Mouse (Mus musculus) lung, adult 2 months (tissue): ENCODE data around the gene Prex1.

ENCODE experiments used
- CTCF ChIP-seq: fragments of 200-500 bp; IDR thresholded peaks from 2 replicates; pipeline ENCODE4 v1.5.1; 2011; ENCODE audit warnings: mild to moderate bottlenecking, low read length, control low read depth; ENCODE audit not compliant: insufficient read depth
- POLR2A ChIP-seq: fragments of 200-500 bp; IDR thresholded peaks from 2 replicates; pipeline ENCODE4 v1.6.1; 2011; ENCODE audit warnings: low read depth, mild to moderate bottlenecking, control low read depth, low read length, borderline replicate concordance; ENCODE audit errors: extremely low read depth

DNA sequence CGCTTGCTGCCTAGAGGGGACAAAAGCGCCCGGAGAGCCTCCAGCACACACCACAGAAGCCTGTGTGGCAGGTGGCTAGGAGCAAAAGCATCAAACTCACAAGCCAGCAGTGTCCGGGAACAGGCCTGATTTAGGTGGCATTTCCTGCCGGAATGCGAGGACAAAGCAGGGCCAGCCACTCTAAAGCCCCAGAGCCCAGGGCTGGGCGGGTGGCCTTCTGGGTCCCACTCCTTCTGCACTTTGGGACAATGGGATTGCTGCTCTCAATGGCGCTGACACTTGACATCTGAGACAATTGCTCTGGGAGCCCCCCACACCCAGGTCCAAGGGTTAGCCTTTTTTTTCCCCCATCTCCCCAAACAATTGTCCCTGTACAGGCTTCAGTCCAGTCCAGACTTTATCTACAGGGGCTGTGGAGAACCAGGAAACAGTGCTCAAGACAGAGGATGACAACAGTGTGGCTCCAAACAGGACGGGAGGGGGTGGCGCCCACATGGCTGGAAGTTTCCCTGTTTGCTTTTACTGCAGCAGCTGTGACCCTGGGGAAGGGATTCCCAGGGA is 56.1 kb downstream of the Prex1 start:
- TF ChIP-seq CTCF (no peak), POLR2A (no peak)
